Mouse (Mus musculus) lung, postnatal 0 days (tissue): ENCODE results near the gene Zfand3. TPM values are rescaled to one million over a fixed set of nuclear protein-coding genes. Genes with fewer than 3 reads are reported as not detected.

Experiments used
- ATAC-seq: fragments of 200-750 bp; cut with Nextera tagmentation; 2 replicates; pipeline ENCODE4 v1.8.0; 2017; ENCODE audit warnings: moderate library complexity
- DNase-seq: peaks from one replicate; pipeline ENCODE4 v3.0.0-alpha.2; 2016; ENCODE audit warnings: low spot score
- H3K27ac ChIP-seq: fragments of 300-500 bp; sonication (generic); 2 replicates; pipeline ENCODE4 v1.5.1; 2014; ENCODE audit warnings: antibody characterized with exemption, mild to moderate bottlenecking, low read length, mixed read lengths
- H3K27me3 ChIP-seq: fragments of 300-500 bp; sonication (generic); replicated peaks from 2 replicates; pipeline ENCODE4 v1.6.1; 2014; ENCODE audit warnings: low read length, mixed read lengths; ENCODE audit not compliant: insufficient read depth
- H3K36me3 ChIP-seq: fragments of 300-500 bp; sonication (generic); 2 replicates; pipeline ENCODE4 v1.6.1; 2014; ENCODE audit warnings: low read length, mixed read lengths; ENCODE audit not compliant: insufficient read depth
- H3K4me1 ChIP-seq: fragments of 300-500 bp; sonication (generic); 2 replicates; pipeline ENCODE4 v1.6.1; 2014; ENCODE audit warnings: antibody characterized with exemption, low read depth, low read length, mixed read lengths; ENCODE audit not compliant: insufficient read depth
- H3K4me2 ChIP-seq: fragments of 300-500 bp; sonication (generic); replicated peaks from 2 replicates; pipeline ENCODE4 v1.6.1; 2014; ENCODE audit warnings: low read depth, mild to moderate bottlenecking, low read length, moderate library complexity, mixed read lengths
- H3K4me3 ChIP-seq: fragments of 300-500 bp; sonication (generic); 2 replicates; pipeline ENCODE4 v1.5.1; 2014; ENCODE audit warnings: low read depth, low read length
- H3K9ac ChIP-seq: fragments of 300-500 bp; sonication (generic); replicated peaks from 2 replicates; pipeline ENCODE4 v1.6.1; 2014; ENCODE audit warnings: low read depth, mild to moderate bottlenecking
- H3K9me3 ChIP-seq: fragments of 300-500 bp; sonication (generic); 2 replicates; pipeline ENCODE4 v1.6.1; 2016; ENCODE audit warnings: low read length, mixed read lengths
- CTCF ChIP-seq: IDR thresholded peaks from 2 replicates; pipeline ENCODE4 v1.5.1; 2016; ENCODE audit warnings: antibody characterized with exemption, mild to moderate bottlenecking
- EP300 ChIP-seq: IDR thresholded peaks from 2 replicates; pipeline ENCODE4 v1.6.1; 2016; ENCODE audit warnings: antibody characterized with exemption, mild to moderate bottlenecking, control low read depth
- WGBS: fragments of 180-500 bp; shearing (Covaris S2); extraction: QIAGEN DNeasy Blood & Tissue Kit; methylation state at CpG from one replicate; pipeline ENCODE4 v1.1.7; 2014; 5-methylcytosine and 5-hydroxymethylcytosine counted together
- polyA plus RNA-seq: library from polyadenylated mRNA; unstranded; fragments of >200 nt; fragmentation: Nextera tagmentation; extraction: Ambion mirVana; gene quantifications from 2 replicates; pipeline ENCODE4 v1.2.1, GENCODE M21; 2015

The Zfand3 gene
- polyA plus RNA-seq, 1 experiment from 2014 or later: 52.1 TPM

DNA sequence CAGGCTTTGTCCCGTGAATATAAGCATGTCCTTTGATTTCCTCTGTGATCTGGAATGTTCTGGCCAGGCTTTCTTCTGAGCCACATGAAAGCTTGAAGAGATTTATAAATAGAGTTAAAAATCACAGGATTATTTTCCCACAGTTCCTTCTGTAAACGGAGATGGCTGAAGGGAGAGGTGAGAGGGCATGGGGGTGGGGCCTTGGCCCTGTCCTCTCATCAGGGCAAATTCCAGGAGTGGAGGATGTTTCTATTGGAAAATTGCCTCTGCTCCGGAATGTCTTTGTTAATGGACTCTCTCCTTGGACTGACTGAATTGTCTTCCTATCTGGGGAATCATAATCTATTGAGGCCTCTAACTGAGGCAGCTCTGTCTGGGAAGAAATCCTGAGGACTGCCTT, 19.0 kb upstream of the Zfand3 start:
- Histone ChIP-seq H3K27ac (no peak overlapping the region), H3K36me3 (no peaks in the 10 kb centered on the region), H3K9ac (no peak overlapping the region), H3K4me3 (no peak overlapping the region), H3K9me3 (no peaks in the 10 kb centered on the region), H3K4me1 (no peaks in the 10 kb centered on the region), H3K27me3 (no peaks in the 10 kb centered on the region), H3K4me2 (no peak overlapping the region)
- TF ChIP-seq CTCF: no peak
- TF ChIP-seq EP300: no peak
- peak; percentile 65 for DNase-seq
- 4% methylated on average over 3 of the region's 3 CpGs for WGBS
- peak; percentile 73 for ATAC-seq

GRCm38 (mm10) chr17:29988141-29988540, 16.4 kb upstream of the Zfand3 start:
- TF ChIP-seq EP300 (no peak), CTCF (no peak)
- WGBS: 15% methylated on average over 5 of the region's 5 CpGs
- H3K36me3 ChIP-seq: no peaks in the 10 kb centered on the region
- no peak overlapping the region for H3K4me2 ChIP-seq
- no peaks in the 10 kb centered on the region for H3K27me3 ChIP-seq
- ATAC-seq: no peak
- no peak overlapping the region for H3K4me3 ChIP-seq
- no peaks in the 10 kb centered on the region for H3K4me1 ChIP-seq
- H3K9ac ChIP-seq: no peak overlapping the region
- no peak overlapping the region for H3K27ac ChIP-seq
- no peaks in the 10 kb centered on the region for H3K9me3 ChIP-seq
- no peak for DNase-seq

DNA sequence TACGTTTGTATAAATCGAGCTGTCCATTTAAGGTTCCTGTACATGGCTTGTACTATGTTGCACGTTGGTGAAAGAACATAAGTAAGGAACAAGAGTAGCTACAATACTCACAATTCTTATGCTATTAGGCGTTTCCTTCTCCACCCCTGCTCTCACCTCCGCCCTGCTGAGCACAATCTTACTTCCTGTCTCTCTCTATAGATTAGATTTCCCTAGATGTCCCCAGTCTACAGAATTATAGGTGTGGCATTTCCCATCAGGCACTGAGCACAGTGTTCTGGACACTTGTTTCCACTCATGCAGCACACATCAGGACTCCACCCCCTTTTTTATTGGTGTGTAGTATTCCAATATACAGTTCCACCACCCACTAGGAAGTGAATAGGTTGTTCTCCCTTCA, 14.9 kb upstream of the Zfand3 start:
- WGBS: 85% methylated on average over 5 of the region's 5 CpGs
- Histone ChIP-seq H3K4me2 (no peak overlapping the region), H3K4me1 (no peaks in the 10 kb centered on the region), H3K27me3 (no peaks in the 10 kb centered on the region), H3K36me3 (no peaks in the 10 kb centered on the region), H3K9ac (no peak overlapping the region), H3K4me3 (no peak overlapping the region), H3K9me3 (no peaks in the 10 kb centered on the region), H3K27ac (no peak overlapping the region)
- TF ChIP-seq EP300: no peak
- no peak for TF ChIP-seq CTCF
- no peak for DNase-seq
- no peak for ATAC-seq

DNA sequence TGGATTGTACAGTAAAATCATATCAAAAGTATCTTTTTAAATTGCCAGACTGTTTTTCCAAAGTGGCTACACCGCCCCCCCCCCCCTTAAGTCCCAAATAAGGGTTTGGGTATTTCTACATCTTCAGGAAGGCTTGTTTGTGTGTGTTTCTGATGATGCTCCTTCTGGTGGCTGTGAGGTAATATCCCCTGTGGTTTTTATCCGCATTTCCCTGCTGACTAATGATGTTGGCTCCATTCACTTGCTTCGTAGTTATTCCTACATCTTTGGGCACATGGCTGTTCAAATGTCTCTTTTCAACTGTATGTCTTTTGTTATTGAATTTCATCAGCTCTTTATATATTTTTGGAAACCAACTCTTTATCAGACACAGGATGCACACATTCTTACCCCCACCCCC, 14.4 kb upstream of the Zfand3 start:
- H3K27ac ChIP-seq: no peak overlapping the region
- H3K36me3 ChIP-seq: no peaks in the 10 kb centered on the region
- no peak overlapping the region for H3K9ac ChIP-seq
- H3K4me1 ChIP-seq: no peaks in the 10 kb centered on the region
- no peaks in the 10 kb centered on the region for H3K27me3 ChIP-seq
- no peak for ATAC-seq
- TF ChIP-seq EP300 (no peak), CTCF (no peak)
- no peak overlapping the region for H3K4me2 ChIP-seq
- no peak for DNase-seq
- WGBS: 87% methylated on average over 3 of the region's 3 CpGs
- H3K9me3 ChIP-seq: no peaks in the 10 kb centered on the region
- no peak overlapping the region for H3K4me3 ChIP-seq

DNA sequence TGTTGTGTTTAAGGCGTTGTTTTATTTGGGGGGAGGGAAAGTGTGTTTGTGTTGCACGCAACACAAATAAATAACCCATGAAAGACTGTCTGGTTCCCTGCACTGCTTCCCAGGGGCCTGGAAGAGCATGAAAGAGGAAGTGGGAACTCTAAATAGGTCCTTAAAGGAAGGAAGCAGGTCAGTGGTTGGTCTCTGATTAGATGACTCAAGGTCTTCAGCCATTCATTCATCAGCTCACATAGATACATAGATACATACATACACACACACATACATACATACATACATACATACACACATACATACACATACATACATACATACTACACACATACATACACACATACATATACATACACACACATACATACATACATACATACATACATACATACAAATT, 13.7 kb upstream of the Zfand3 start:
- no peaks in the 10 kb centered on the region for H3K4me1 ChIP-seq
- H3K4me2 ChIP-seq: no peak overlapping the region
- no peaks in the 10 kb centered on the region for H3K36me3 ChIP-seq
- H3K27me3 ChIP-seq: no peaks in the 10 kb centered on the region
- H3K9ac ChIP-seq: no peak overlapping the region
- DNase-seq: no peak
- H3K27ac ChIP-seq: no peak overlapping the region
- no peaks in the 10 kb centered on the region for H3K9me3 ChIP-seq
- H3K4me3 ChIP-seq: no peak overlapping the region
- no peak for ATAC-seq
- 61% methylated on average over 2 of the region's 2 CpGs for WGBS
- TF ChIP-seq EP300 (no peak), CTCF (no peak)

DNA sequence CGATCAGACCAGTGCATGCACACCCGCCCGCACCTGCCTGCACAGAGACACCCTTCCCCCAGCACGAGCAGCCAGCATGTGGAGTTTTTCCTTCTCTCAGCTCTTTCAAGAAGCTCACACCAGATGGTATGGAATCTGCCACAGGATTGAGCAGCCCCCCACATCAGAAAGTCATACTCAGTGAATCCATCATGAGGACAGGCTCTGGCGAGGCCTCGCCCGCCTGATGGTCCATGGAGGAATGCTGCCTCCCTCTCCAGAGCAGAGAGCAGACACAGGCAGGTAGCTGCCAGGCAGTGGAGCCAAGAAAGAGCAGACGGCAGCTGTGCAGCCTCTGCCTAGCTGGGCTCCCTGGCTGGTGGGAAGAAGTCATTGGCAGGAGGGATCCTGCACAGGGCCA, 11.0 kb upstream of the Zfand3 start:
- H3K9ac ChIP-seq: no peak overlapping the region

DNA sequence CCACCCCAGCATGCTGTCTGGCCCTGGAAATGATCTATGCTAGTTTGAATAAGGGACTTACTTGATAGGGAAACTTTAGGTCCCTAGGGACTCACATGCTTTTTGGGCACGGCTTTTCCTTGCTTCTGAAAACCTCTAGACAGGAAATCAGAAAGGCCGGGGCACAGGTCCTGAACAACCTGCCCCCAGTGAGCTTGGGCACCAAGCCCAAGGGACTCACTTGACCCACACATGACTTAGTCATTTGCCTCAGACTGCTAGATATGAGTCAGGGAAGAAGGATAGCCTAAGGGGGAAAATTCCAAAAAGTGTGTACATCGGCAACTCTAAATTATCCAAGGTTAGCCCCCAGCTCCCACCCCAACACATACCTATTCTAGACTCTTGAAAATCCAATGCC, 10.5 kb upstream of the Zfand3 start:
- Histone ChIP-seq H3K27ac (no peak overlapping the region), H3K9me3 (no peaks in the 10 kb centered on the region), H3K27me3 (no peaks in the 10 kb centered on the region), H3K4me1 (no peaks in the 10 kb centered on the region), H3K9ac (no peak overlapping the region), H3K4me2 (no peak overlapping the region), H3K4me3 (no peak overlapping the region), H3K36me3 (no peaks in the 10 kb centered on the region)
- no peak for DNase-seq
- TF ChIP-seq CTCF: no peak
- no peak for TF ChIP-seq EP300
- ATAC-seq: no peak
- 81% methylated on average over 3 of the region's 3 CpGs for WGBS

More for the DNA sequence above, 11.0 kb upstream of the Zfand3 start:
- WGBS: 76% methylated on average over 8 of the region's 8 CpGs
- TF ChIP-seq CTCF: no peak
- no peak for TF ChIP-seq EP300
- Histone ChIP-seq H3K9me3 (no peaks in the 10 kb centered on the region), H3K4me2 (no peak overlapping the region), H3K36me3 (no peaks in the 10 kb centered on the region), H3K4me1 (no peaks in the 10 kb centered on the region), H3K27me3 (no peaks in the 10 kb centered on the region), H3K4me3 (no peak overlapping the region), H3K27ac (no peak overlapping the region)
- no peak for ATAC-seq
- DNase-seq: no peak
